Mouse (Mus musculus): ENCODE data around the gene Sh2d3c. TPM values are rescaled to one million over a fixed set of nuclear protein-coding genes. Genes with fewer than 3 reads are reported as not detected.

Sh2d3c gene
- polyA plus RNA-seq, 1 experiment from 2014 or later = 3.6 TPM

DNA sequence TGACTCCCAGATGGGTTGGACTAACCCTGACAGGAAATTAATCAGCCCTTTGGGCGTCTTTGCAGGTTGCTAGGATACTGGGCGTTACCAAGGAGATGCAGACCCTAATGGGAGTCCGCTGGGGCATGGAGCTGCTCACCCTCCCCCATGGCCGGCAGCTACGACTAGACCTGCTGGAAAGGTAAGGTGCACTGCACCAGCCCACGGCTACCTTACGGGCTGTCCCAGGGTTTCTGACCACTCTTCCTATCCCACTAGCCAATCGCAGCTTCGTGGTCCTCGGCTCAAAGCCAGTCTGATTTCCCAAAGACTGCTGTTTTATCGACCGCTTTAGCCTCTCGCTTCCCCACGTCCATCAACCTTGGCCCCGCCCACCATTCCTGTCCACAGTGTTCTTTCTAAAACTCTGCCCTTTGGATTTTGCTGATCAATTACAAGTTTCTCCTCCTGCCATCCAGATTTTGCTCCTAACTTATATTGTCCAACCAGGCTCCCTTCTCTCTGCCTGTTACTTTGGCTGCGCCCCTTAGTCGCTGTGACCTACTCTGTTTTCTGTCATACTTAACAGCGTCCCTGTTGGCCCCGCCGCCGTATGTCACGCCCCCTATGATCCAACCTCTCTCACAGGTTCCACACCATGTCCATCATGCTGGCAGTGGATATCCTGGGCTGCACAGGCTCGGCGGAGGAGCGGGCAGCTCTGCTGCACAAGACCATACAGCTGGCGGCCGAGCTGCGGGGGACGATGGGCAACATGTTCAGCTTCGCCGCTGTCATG lies 30.2 kb downstream of the Sh2d3c start:
- ChIA-PET CTCF (interaction anchor here (1.7 kb wide), 1 partner anchor 38 kb away, joined by 4 read pairs; the partner anchor contains the start of gene Cdk9), POLR2A (no interaction called here)
- ATAC-seq = no peak
- DNase-seq (ENCODE audit: low read depth, low spot score) = no peak
- in situ Hi-C loops (cut with MboI; ENCODE audit: low pct_unique_long_range_greater_than_20kb) = no loop called here
- no peaks in the 10 kb centered on the region for H3K27me3 ChIP-seq
- TF ChIP-seq CTCF (IDR thresholded peaks at IDR 0.05) = no peak

DNA sequence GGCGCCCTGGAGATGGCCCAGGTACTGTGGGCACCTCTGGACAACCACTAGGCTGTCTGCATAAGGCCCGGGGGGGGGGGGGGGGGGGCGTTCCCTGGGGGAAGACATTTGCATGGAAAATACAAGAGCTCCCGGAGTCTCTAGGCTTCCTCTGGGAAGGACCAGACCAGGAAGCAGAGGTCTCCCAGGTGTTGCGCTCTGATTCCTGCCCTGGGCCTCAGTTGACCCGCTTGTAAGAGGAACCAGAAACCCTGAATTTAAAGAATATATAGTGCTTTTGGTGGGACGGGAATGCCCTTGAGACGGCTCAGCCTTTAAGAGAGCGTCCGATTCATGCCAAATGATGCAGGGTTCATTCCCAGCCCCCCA lies 30.8 kb downstream of the Sh2d3c start:
- no peak for TF ChIP-seq CTCF (IDR thresholded peaks at IDR 0.05)

GRCm38 (mm10) chr2:32752181-32752580 lies 31.3 kb downstream of the Sh2d3c start:
- ATAC-seq (no peak), DNase-seq (ENCODE audit: low read depth, low spot score) (no peak)
- in situ Hi-C loops (cut with MboI; ENCODE audit: low pct_unique_long_range_greater_than_20kb) = no loop called here
- ChIA-PET CTCF (no interaction called here), POLR2A (no interaction called here)
- TF ChIP-seq CTCF (IDR thresholded peaks at IDR 0.05) = no peak
- H3K27me3 ChIP-seq = no peaks in the 10 kb centered on the region

More for the DNA sequence above, 30.8 kb downstream of the Sh2d3c start:
- ChIA-PET POLR2A (no interaction called here), CTCF (interaction anchor here (1.7 kb wide), 1 partner anchor 39 kb away, joined by 4 read pairs; the partner anchor contains the start of gene Cdk9)
- ATAC-seq (no peak), DNase-seq (ENCODE audit: low read depth, low spot score) (no peak)
- no peaks in the 10 kb centered on the region for H3K27me3 ChIP-seq
- in situ Hi-C loops (cut with MboI; ENCODE audit: low pct_unique_long_range_greater_than_20kb) = no loop called here

DNA sequence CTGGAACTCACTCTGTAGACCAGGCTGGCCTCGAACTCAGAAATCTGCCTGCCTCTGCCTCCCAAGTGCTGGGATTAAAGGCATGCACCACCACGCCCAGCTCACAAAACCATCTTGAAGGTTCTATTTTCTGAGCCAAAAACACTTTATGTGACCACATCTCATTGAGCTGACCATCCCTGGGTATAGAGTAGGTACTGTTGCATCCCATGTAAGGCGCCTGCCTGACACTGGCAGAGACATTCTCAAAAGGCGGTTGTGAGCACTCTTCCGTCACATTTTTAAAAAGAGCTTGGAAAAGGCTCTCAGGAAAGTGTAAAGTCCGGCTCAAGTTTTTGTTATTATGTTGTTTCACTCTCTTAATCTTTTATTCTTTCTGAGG lies 35.8 kb downstream of the Sh2d3c start:
- no peak for DNase-seq (ENCODE audit: low read depth, low spot score)
- in situ Hi-C loops (cut with MboI; ENCODE audit: low pct_unique_long_range_greater_than_20kb) = loop anchor here (5.0 kb wide), 1 partner anchor 44 kb away; the partner anchor contains the start of gene Cdk9
- peak; percentile 2 for ATAC-seq
- CTCF ChIA-PET = interaction anchor here (0.7 to 3.8 kb wide), 16 partner anchors 9 to 165 kb away, joined by 3 to 27 read pairs (median 4); partner anchors contain the start of gene Cdk9
- TF ChIP-seq CTCF (IDR thresholded peaks at IDR 0.05) = no peak
- POLR2A ChIA-PET = interaction anchor here (0.7 to 2.2 kb wide), 4 partner anchors 42 to 48 kb away, joined by 3 to 15 read pairs (median 4); partner anchors contain the start of gene Cdk9
- no peaks in the 10 kb centered on the region for H3K27me3 ChIP-seq

DNA sequence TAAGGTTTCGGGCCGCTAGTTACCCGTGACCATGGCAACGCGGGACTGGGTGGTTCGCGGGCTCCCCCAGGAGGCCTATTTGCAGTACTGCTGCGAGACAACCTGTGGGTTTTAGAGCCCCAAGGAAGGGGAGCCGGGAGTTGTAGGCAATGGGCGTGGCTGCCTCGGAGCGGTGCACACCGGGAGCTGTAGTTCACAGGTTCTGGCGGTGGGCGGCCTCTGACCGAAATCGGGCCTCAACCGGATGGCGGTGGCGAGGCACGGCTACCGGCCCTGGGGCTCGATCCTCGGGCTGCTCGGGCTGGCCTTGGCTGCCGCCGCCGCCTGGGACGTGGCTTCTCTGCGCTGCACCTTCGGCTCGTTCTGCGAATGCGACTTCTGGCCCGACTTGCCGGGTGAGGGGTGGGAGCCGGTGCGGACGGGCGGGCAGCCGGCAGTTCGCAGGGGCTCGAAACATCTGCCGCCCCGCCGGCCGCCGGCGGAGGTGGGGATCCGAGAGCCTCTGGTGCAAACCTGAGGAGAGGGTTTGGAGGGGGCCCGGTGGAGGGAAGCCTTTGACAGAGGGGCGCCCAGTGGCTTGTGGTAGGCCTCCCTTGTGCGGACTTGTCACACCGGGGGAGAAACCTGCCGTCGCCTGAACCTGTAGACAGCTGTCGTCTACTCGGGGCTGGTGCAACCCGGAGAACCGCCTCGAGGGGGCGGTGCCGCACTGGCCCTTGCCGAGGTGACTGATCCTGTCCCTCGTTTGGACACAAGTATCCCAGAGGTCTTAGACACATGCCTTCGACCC lies 36.4 kb downstream of the Sh2d3c start, which contains the start of gene Tor2a:
Tor2a (plus strand) TSS at position 179 of the 790 bp plus-strand sequence.
- in situ Hi-C loops (cut with MboI; ENCODE audit: low pct_unique_long_range_greater_than_20kb) = loop anchor here (5.0 kb wide), 1 partner anchor 45 kb away; the partner anchor contains the start of gene Cdk9
- peak; percentile 89 for DNase-seq (ENCODE audit: low read depth, low spot score)
- peak; percentile 92 for ATAC-seq
- no peak for TF ChIP-seq CTCF (IDR thresholded peaks at IDR 0.05)
- ChIA-PET POLR2A (interaction anchor here (0.7 to 2.2 kb wide), 5 partner anchors 43 to 99 kb away, joined by 3 to 15 read pairs (median 4); partner anchors contain the start of gene Cdk9), CTCF (interaction anchor here (0.7 to 3.8 kb wide), 22 partner anchors 9 to 171 kb away, joined by 3 to 27 read pairs (median 4); partner anchors contain the start of gene Cdk9)
- no peaks in the 10 kb centered on the region for H3K27me3 ChIP-seq

DNA sequence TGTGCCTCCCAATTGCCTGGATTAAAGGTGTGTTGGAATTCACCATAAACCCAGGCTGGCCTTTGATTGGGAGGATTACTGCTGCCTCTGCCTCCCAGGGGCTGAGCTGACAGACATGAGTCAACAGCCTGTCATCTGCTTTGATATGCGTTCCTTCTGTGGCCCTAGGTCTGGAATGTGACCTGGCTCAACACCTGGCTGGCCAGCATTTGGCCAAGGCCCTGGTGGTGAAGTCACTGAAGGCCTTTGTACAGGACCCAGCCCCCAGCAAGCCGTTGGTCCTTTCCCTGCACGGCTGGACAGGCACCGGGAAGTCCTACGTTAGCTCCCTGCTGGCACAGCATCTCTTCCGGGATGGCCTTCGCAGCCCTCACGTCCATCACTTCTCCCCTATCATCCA lies 37.6 kb downstream of the Sh2d3c start:
- DNase-seq (ENCODE audit: low read depth, low spot score) (peak; percentile 4), ATAC-seq (no peak)
- POLR2A ChIA-PET = interaction anchor here (1.2 to 2.2 kb wide), 2 partner anchors 16 to 98 kb away, joined by 8 read pairs; partner anchors contain the start of genes Ptrh1 and Ttc16
- in situ Hi-C loops (cut with MboI; ENCODE audit: low pct_unique_long_range_greater_than_20kb) = loop anchor here (5.0 kb wide), 1 partner anchor 46 kb away; the partner anchor contains the start of gene Cdk9
- H3K27me3 ChIP-seq = no peaks in the 10 kb centered on the region
- no peak for TF ChIP-seq CTCF (IDR thresholded peaks at IDR 0.05)
- CTCF ChIA-PET = interaction anchor here (0.6 to 3.8 kb wide), 7 partner anchors 29 to 170 kb away, joined by 3 to 27 read pairs (median 3); no protein-coding TSS in a partner anchor

GRCm38 (mm10) chr2:32759001-32759400 lies 38.1 kb downstream of the Sh2d3c start:
- POLR2A ChIA-PET = interaction anchor here (2.2 kb wide), 1 partner anchor 15 kb away, joined by 8 read pairs; the partner anchor contains the start of genes Ptrh1 and Ttc16
- ATAC-seq = no peak
- H3K27me3 ChIP-seq = no peaks in the 10 kb centered on the region
- no peak for DNase-seq (ENCODE audit: low read depth, low spot score)
- no peak for TF ChIP-seq CTCF (IDR thresholded peaks at IDR 0.05)
- CTCF ChIA-PET = interaction anchor here (0.6 to 2.4 kb wide), 4 partner anchors 29 to 169 kb away, joined by 3 to 7 read pairs (median 4); no protein-coding TSS in a partner anchor
- in situ Hi-C loops (cut with MboI; ENCODE audit: low pct_unique_long_range_greater_than_20kb) = loop anchor here (5.0 kb wide), 1 partner anchor 47 kb away; the partner anchor contains the start of gene Cdk9

DNA sequence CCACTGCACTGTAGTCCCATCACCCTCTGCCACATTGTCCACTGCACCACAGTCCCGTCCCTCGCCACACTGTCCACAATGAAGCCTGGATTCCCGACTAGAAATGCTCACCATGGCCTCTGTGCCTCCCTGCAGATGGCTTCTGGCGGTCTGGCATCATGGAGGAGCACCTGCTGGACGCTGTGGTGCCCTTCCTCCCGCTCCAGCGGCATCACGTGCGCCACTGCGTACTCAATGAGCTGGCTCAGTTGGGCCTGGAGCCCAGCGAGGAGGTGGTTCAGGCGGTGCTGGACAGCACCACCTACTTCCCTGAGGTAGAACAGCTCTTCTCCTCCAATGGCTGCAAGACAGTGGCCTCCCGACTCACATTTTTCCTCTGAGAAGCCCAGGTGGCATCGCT lies 40.5 kb downstream of the Sh2d3c start:
- in situ Hi-C loops (cut with MboI; ENCODE audit: low pct_unique_long_range_greater_than_20kb) = no loop called here
- TF ChIP-seq CTCF (IDR thresholded peaks at IDR 0.05) = no peak
- H3K27me3 ChIP-seq = no peaks in the 10 kb centered on the region
- ChIA-PET CTCF (interaction anchor here (1.1 kb wide), 1 partner anchor 52 kb away, joined by 3 read pairs; no protein-coding TSS in a partner anchor), POLR2A (interaction anchor here (0.6 kb wide), 1 partner anchor 19 kb away, joined by 5 read pairs; no protein-coding TSS in a partner anchor)
- ATAC-seq (no peak), DNase-seq (ENCODE audit: low read depth, low spot score) (no peak)

DNA sequence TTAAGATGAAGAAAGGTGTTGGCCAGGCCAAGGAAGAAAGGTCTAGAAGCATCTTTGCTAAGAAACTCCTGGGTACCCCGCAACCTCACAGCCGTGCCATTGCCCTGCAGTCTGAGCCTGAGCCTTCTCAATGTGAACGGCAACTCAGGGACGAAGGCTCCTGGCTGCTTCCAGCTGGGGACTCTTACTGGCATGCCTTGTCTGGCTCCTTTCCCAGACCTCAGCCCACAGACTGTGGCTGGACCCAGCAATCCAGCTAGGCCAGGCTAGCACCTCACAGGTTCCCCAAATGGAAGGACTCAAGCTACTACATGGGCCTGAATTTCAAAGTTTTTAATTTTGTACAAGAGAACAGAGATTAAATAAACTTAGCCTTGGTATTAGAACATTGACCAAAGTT lies 41.0 kb downstream of the Sh2d3c start:
- POLR2A ChIA-PET = interaction anchor here (0.5 kb wide), 1 partner anchor 1978 kb away, joined by 4 read pairs; no protein-coding TSS in a partner anchor
- DNase-seq (ENCODE audit: low read depth, low spot score) = no peak
- no peak for TF ChIP-seq CTCF (IDR thresholded peaks at IDR 0.05)
- CTCF ChIA-PET = interaction anchor here (1.1 to 1.5 kb wide), 3 partner anchors 53 to 97 kb away, joined by 3 to 6 read pairs (median 3); no protein-coding TSS in a partner anchor
- ATAC-seq = no peak
- in situ Hi-C loops (cut with MboI; ENCODE audit: low pct_unique_long_range_greater_than_20kb) = no loop called here
- H3K27me3 ChIP-seq = no peaks in the 10 kb centered on the region

- no peak for ATAC-seq
- no peak for TF ChIP-seq CTCF (IDR thresholded peaks at IDR 0.05)
Measured at GRCm38 (mm10) chr2:32763353-32763752, 42.5 kb downstream of the Sh2d3c start.

More at GRCm38 (mm10) chr2:32763353-32763752, 42.5 kb downstream of the Sh2d3c start:
- CTCF ChIA-PET = interaction anchor here (0.6 to 1.8 kb wide), 7 partner anchors 17 to 96 kb away, joined by 3 to 6 read pairs (median 3); no protein-coding TSS in a partner anchor
- POLR2A ChIA-PET = no interaction called here
- H3K27me3 ChIP-seq = no peaks in the 10 kb centered on the region
- no peak for DNase-seq (ENCODE audit: low read depth, low spot score)
- in situ Hi-C loops (cut with MboI; ENCODE audit: low pct_unique_long_range_greater_than_20kb) = no loop called here
